Comparison of ENCODE assay signal across 7 mouse cellular contexts in genomic region chr2:18690055-18690691, GRCm38 (mm10). TPM values are rescaled to one million over a fixed set of nuclear protein-coding genes. Genes with fewer than 3 reads are reported as not detected.
DNase-seq lines count a peak whose midpoint lies in the region; ATAC-seq lines count a peak whose summit lies in the region.

No protein-coding gene starts in this region.

- peaks cover 34% of the 10 kb centered on the region for H3K27me3 ChIP-seq in forebrain, embryonic 16.5 days (replicated peaks; ENCODE audit: control insufficient read depth, insufficient read depth, low read length)
- peaks cover 54% of the 10 kb centered on the region for H3K27me3 ChIP-seq in intestine, embryonic 16.5 days (replicated peaks; ENCODE audit: control insufficient read depth, insufficient read depth, low read length)
- H3K27me3 ChIP-seq in liver, embryonic 15.5 days, result peaks cover 92% of the 10 kb centered on the region

- DNase-seq in retina, postnatal 1 day, result peak; percentile 82
- DNase-seq in retina, embryonic 14.5 days (ENCODE audit: low spot score), result no peak
- peak; percentile 45 for DNase-seq in adrenal gland, postnatal 25 days
- peak; percentile 79 for DNase-seq in right cerebral cortex, postnatal 25 days

- H3K36me3 ChIP-seq in forebrain, embryonic 16.5 days (ENCODE audit: control insufficient read depth, insufficient read depth), result no peaks in the 10 kb centered on the region
- no peaks in the 10 kb centered on the region for H3K36me3 ChIP-seq in intestine, embryonic 16.5 days (ENCODE audit: control insufficient read depth, insufficient read depth, low read length)
- no peaks in the 10 kb centered on the region for H3K36me3 ChIP-seq in liver, embryonic 15.5 days (replicated peaks)

- no peak overlapping the region for H3K27ac ChIP-seq in forebrain, embryonic 16.5 days (ENCODE audit: low read length)
- no peak overlapping the region for H3K27ac ChIP-seq in intestine, embryonic 16.5 days (ENCODE audit: low read length)
- no peak overlapping the region for H3K27ac ChIP-seq in liver, embryonic 15.5 days (replicated peaks)

- under 1% methylated on average over 50 of the region's 58 CpGs for WGBS in forebrain, embryonic 16.5 days
- under 1% methylated on average over 55 of the region's 58 CpGs for WGBS in intestine, embryonic 16.5 days
- under 1% methylated on average over 57 of the region's 58 CpGs for WGBS in liver, embryonic 15.5 days (ENCODE audit: insufficient replicate concordance)

- H3K9me3 ChIP-seq in forebrain, embryonic 16.5 days (ENCODE audit: control insufficient read depth, low read length), result no peaks in the 10 kb centered on the region
- no peaks in the 10 kb centered on the region for H3K9me3 ChIP-seq in intestine, embryonic 16.5 days (ENCODE audit: control insufficient read depth, low read length)
- H3K9me3 ChIP-seq in liver, embryonic 15.5 days (replicated peaks), result no peaks in the 10 kb centered on the region

- ATAC-seq in forebrain, embryonic 16.5 days, result peak; percentile 70
- peak; percentile 13; the same call in 1 of the 2 replicates for ATAC-seq in intestine, embryonic 16.5 days
- no peak; the same call in 1 of the 2 replicates for ATAC-seq in liver, embryonic 15.5 days (ENCODE audit: insufficient read depth)

- H3K4me1 ChIP-seq in forebrain, embryonic 16.5 days (replicated peaks; ENCODE audit: control insufficient read depth, insufficient read depth, low read length), result peaks cover 35% of the 10 kb centered on the region
- peaks cover 24% of the 10 kb centered on the region for H3K4me1 ChIP-seq in intestine, embryonic 16.5 days (ENCODE audit: control insufficient read depth, insufficient read depth, low read length)
- peaks cover 21% of the 10 kb centered on the region for H3K4me1 ChIP-seq in liver, embryonic 15.5 days (replicated peaks)

- H3K9ac ChIP-seq in forebrain, embryonic 16.5 days (replicated peaks; ENCODE audit: low read depth, low read length), result peak overlapping the region; percentile 57
- H3K9ac ChIP-seq in intestine, embryonic 16.5 days (ENCODE audit: low read depth, low read length), result peak overlapping the region; percentile 54
- H3K9ac ChIP-seq in liver, embryonic 15.5 days, result no peak overlapping the region

- peak overlapping the region; percentile 82 for H3K4me2 ChIP-seq in forebrain, embryonic 16.5 days (ENCODE audit: low read length)
- peak overlapping the region; percentile 88 for H3K4me2 ChIP-seq in intestine, embryonic 16.5 days (ENCODE audit: low read depth, low read length)
- peak overlapping the region; percentile 68 for H3K4me2 ChIP-seq in liver, embryonic 15.5 days

- H3K4me3 ChIP-seq in forebrain, embryonic 16.5 days (replicated peaks; ENCODE audit: low read length), result peak overlapping the region; percentile 53
- peak overlapping the region; percentile 55 for H3K4me3 ChIP-seq in intestine, embryonic 16.5 days (ENCODE audit: low read length)
- H3K4me3 ChIP-seq in liver, embryonic 15.5 days (replicated peaks), result peak overlapping the region; percentile 49

RNA-seq across cellular contexts. Expression of gene Spag6, which starts 3.7 kb away (rescaled TPM):
- total RNA-seq in adrenal gland, postnatal 25 days (2021), result 0.67 TPM in 1 of 2 replicates, not detected in the other
- not detected in 2 replicates for polyA plus RNA-seq in forebrain, embryonic 16.5 days (2015; fragmentation: Nextera tagmentation; extraction: Ambion mirVana)
- 0.07 TPM in 1 of 2 replicates, not detected in the other for polyA plus RNA-seq in intestine, embryonic 16.5 days (2015; fragmentation: Nextera tagmentation; extraction: Ambion mirVana)
- polyA plus RNA-seq in liver, embryonic 15.5 days (2015; fragmentation: Nextera tagmentation; extraction: Ambion mirVana), result not detected in 2 replicates

RNA-seq across cellular contexts. Expression of gene Bmi1, which starts 13.4 kb away (rescaled TPM):
- total RNA-seq in adrenal gland, postnatal 25 days (2021), result 54.6 and 57.5 TPM in 2 replicates
- polyA plus RNA-seq in forebrain, embryonic 16.5 days (2015; fragmentation: Nextera tagmentation; extraction: Ambion mirVana), result 34.8 and 40.9 TPM in 2 replicates
- 12.0 and 12.5 TPM in 2 replicates for polyA plus RNA-seq in intestine, embryonic 16.5 days (2015; fragmentation: Nextera tagmentation; extraction: Ambion mirVana)
- polyA plus RNA-seq in liver, embryonic 15.5 days (2015; fragmentation: Nextera tagmentation; extraction: Ambion mirVana), result 4.1 and 4.2 TPM in 2 replicates

RNA-seq across cellular contexts. Expression of gene Commd3, which starts 18.0 kb away (rescaled TPM):
- 112 and 116 TPM in 2 replicates for total RNA-seq in adrenal gland, postnatal 25 days (2021)
- 291 TPM in 2 replicates for polyA plus RNA-seq in forebrain, embryonic 16.5 days (2015; fragmentation: Nextera tagmentation; extraction: Ambion mirVana)
- polyA plus RNA-seq in intestine, embryonic 16.5 days (2015; fragmentation: Nextera tagmentation; extraction: Ambion mirVana), result 232 and 238 TPM in 2 replicates
- 76.8 and 85.1 TPM in 2 replicates for polyA plus RNA-seq in liver, embryonic 15.5 days (2015; fragmentation: Nextera tagmentation; extraction: Ambion mirVana)
